Mouse (Mus musculus): ENCODE measurements around the gene Ralgapa2. TPM values are rescaled to one million over a fixed set of nuclear protein-coding genes. Genes with fewer than 3 reads are reported as not detected.

Gene Ralgapa2
- polyA plus RNA-seq, 1 experiment = 9.6 TPM

DNA sequence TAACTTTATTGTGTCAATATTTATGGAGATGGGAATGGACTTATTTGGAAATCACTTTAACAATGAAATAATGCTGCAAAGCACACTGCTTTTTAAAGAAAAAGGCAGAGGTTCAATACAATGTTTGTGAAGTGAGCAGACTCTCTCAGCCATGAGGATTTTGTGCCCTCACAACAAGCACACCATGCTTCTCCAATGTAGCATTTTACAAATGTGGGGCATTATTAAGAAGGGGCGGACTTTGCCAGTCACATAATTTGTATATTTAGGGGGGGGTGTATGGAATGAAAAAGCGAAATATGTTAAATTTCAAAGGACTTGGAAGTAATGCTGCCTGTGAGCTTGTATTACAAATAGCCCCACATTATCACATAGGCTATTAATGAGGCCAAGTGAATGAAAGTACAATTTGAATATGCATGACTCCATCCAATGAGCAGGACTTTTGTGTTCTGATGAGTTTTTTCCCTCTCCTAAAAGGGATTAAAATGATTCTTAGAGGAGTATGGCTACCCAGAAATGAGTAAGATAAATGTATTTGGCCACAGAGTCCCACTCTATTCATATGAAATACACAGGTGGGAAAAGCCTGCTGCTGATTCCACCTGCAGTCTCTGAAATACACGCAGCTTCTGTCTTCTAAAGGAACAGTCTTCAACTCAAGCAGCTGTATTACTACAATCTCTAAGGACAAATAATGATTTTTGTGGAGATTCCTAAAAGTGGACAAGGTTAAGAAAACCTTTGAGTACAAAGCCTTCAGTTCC is 187.8 kb downstream of the Ralgapa2 start:
- 84% methylated on average over 3 of the region's 3 CpGs for WGBS

DNA sequence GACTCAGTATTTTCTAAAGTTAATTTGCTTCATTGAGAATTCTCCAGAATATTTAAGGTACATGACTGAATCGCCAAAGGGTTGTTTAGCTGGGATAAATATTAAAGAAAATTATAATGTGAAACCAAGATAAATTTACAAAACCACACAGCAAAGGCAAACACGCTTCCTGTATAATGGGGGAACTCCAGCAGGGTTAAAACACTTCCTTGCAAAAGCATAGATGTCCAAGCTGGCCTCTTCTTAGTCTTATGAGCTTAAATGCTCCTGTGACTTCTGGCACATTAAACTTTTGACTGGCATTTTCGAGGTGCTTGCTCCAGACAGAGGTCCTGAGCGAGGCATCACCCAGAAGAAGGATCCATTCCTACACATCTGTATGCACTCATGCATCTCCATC is 188.6 kb downstream of the Ralgapa2 start:
- TF ChIP-seq POLR2A (IDR thresholded peaks at IDR 0.05; ENCODE audit: borderline replicate concordance, insufficient read depth, low read length) (no peak), CTCF (IDR thresholded peaks at IDR 0.05; ENCODE audit: borderline replicate concordance, insufficient read depth, low read depth, low read length) (no peak)
- WGBS = 90% methylated on average over 4 of the region's 4 CpGs
- no peak overlapping the region for H3K4me3 ChIP-seq (replicated peaks; ENCODE audit: insufficient read depth, low read depth, low read length)

More for the DNA sequence above, 187.8 kb downstream of the Ralgapa2 start:
- H3K4me1 ChIP-seq (ENCODE audit: control insufficient read depth, insufficient read depth, low read length) = no peaks in the 10 kb centered on the region
- H3K4me3 ChIP-seq (replicated peaks; ENCODE audit: insufficient read depth, low read depth, low read length) = no peak overlapping the region
- DNase-seq = no peak
- H3K27ac ChIP-seq (ENCODE audit: insufficient read depth, low read length) = no peak overlapping the region
- no peaks in the 10 kb centered on the region for H3K27me3 ChIP-seq (ENCODE audit: control insufficient read depth, insufficient read depth, low read length)
- TF ChIP-seq POLR2A (IDR thresholded peaks at IDR 0.05; ENCODE audit: borderline replicate concordance, insufficient read depth, low read length) = no peak
- no peak for TF ChIP-seq CTCF (IDR thresholded peaks at IDR 0.05; ENCODE audit: borderline replicate concordance, insufficient read depth, low read depth, low read length)

DNA sequence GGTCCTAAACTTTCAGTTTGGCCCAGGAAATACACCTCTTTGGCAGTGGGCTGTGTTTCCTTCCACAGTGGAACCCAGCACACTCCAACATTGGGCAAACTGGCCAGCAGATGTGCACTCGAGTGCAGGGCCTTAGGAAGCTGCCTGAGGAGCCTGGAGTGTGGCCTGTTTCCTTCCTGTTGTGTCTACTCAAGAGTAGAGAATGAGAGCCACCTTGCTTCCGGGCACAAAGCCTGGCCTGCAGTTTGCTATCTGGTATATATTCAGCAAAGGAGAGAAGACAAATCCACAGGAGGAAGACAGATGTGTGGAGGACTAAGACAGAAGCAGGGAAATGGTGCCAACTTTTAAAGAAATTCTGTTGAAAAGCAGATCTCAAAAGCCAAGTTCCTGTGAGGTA is 189.4 kb downstream of the Ralgapa2 start:
- TF ChIP-seq CTCF (IDR thresholded peaks at IDR 0.05; ENCODE audit: borderline replicate concordance, insufficient read depth, low read depth, low read length) = no peak
- TF ChIP-seq POLR2A (IDR thresholded peaks at IDR 0.05; ENCODE audit: borderline replicate concordance, insufficient read depth, low read length) = no peak
- no peak for DNase-seq
- Histone ChIP-seq H3K27me3 (ENCODE audit: control insufficient read depth, insufficient read depth, low read length) (no peaks in the 10 kb centered on the region), H3K4me3 (replicated peaks; ENCODE audit: insufficient read depth, low read depth, low read length) (no peak overlapping the region), H3K27ac (ENCODE audit: insufficient read depth, low read length) (no peak overlapping the region), H3K4me1 (ENCODE audit: control insufficient read depth, insufficient read depth, low read length) (no peaks in the 10 kb centered on the region)
- 44% methylated on average over 2 of the region's 2 CpGs for WGBS

More for the DNA sequence above, 188.6 kb downstream of the Ralgapa2 start:
- Histone ChIP-seq H3K27me3 (ENCODE audit: control insufficient read depth, insufficient read depth, low read length) (no peaks in the 10 kb centered on the region), H3K4me1 (ENCODE audit: control insufficient read depth, insufficient read depth, low read length) (no peaks in the 10 kb centered on the region), H3K27ac (ENCODE audit: insufficient read depth, low read length) (no peak overlapping the region)
- no peak for DNase-seq

DNA sequence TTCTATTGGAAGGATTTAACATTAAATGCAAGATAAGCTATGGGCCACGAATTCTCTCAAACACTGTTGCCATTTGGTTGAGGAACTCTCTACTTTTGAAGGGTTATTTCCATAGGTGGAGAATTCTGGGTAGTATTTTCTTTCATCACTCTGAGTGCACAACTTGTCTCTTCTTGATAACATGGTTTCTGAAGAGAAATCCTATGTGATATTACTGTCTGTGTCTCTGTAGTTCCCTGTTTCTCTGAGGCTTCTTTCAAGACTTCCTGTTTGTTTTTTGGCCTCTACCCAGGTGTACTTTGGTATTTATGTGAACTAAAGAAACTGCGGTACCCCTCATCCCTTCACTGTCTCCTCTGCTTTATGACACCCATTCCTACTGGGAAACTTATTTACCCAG is 190.1 kb downstream of the Ralgapa2 start:
- Histone ChIP-seq H3K4me1 (ENCODE audit: control insufficient read depth, insufficient read depth, low read length) (no peaks in the 10 kb centered on the region), H3K27ac (ENCODE audit: insufficient read depth, low read length) (no peak overlapping the region), H3K4me3 (replicated peaks; ENCODE audit: insufficient read depth, low read depth, low read length) (no peak overlapping the region), H3K27me3 (ENCODE audit: control insufficient read depth, insufficient read depth, low read length) (no peaks in the 10 kb centered on the region)
- no peak for TF ChIP-seq CTCF (IDR thresholded peaks at IDR 0.05; ENCODE audit: borderline replicate concordance, insufficient read depth, low read depth, low read length)
- TF ChIP-seq POLR2A (IDR thresholded peaks at IDR 0.05; ENCODE audit: borderline replicate concordance, insufficient read depth, low read length) = no peak
- DNase-seq = no peak
- WGBS = 96% methylated on average over 2 of the region's 2 CpGs

DNA sequence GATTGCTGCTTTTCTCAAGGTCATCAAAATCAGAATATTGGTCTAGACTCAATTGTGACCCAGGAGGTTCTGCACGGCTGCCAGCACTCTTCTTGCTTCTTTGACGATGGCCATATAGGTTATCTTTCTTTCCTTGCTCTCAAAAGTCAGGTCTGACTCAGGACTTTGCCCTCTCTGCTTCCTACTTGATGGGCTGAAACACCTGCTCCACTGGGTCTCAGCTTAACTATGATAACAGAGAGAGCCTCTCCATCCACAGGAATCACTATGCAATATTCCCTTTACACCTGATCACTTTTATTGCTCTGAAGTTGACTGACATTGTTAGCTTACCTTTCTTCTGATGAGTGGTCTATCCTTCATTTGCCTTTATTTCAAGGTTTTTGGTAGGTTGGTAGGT is 191.5 kb downstream of the Ralgapa2 start:
- WGBS = 88% methylated on average over 2 of the region's 2 CpGs
- TF ChIP-seq CTCF (IDR thresholded peaks at IDR 0.05; ENCODE audit: borderline replicate concordance, insufficient read depth, low read depth, low read length) (no peak), POLR2A (IDR thresholded peaks at IDR 0.05; ENCODE audit: borderline replicate concordance, insufficient read depth, low read length) (no peak)
- Histone ChIP-seq H3K27ac (ENCODE audit: insufficient read depth, low read length) (no peak overlapping the region), H3K4me1 (ENCODE audit: control insufficient read depth, insufficient read depth, low read length) (no peaks in the 10 kb centered on the region), H3K4me3 (replicated peaks; ENCODE audit: insufficient read depth, low read depth, low read length) (no peak overlapping the region), H3K27me3 (ENCODE audit: control insufficient read depth, insufficient read depth, low read length) (no peaks in the 10 kb centered on the region)
- DNase-seq = no peak

DNA sequence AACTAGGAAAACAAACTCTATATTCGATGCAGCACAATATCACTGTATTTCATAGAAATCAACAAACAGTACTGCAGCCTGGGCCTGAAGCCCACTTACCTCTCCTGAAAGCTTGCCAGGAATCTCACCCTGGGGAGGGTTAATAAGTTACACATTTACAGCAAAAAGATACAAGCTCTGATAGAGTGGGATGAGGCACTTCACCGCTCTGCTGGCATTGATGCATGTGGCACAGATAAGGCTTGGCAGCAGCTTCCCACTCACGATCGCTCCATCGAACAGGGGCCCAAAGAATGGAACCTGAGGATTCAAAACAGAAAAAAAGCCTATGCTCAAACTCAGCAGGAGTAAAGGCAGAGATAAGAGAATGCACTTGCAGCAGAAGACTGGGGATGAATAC is 197.4 kb downstream of the Ralgapa2 start:
- WGBS = 49% methylated on average over 5 of the region's 5 CpGs
- H3K27ac ChIP-seq (ENCODE audit: insufficient read depth, low read length) = no peak overlapping the region
- DNase-seq = no peak
- no peak for TF ChIP-seq CTCF (IDR thresholded peaks at IDR 0.05; ENCODE audit: borderline replicate concordance, insufficient read depth, low read depth, low read length)
- no peak for TF ChIP-seq POLR2A (IDR thresholded peaks at IDR 0.05; ENCODE audit: borderline replicate concordance, insufficient read depth, low read length)
- peaks cover 7% of the 10 kb centered on the region; the same call in 1 of the 2 replicates for H3K4me1 ChIP-seq (ENCODE audit: control insufficient read depth, insufficient read depth, low read length)
- H3K4me3 ChIP-seq (replicated peaks; ENCODE audit: insufficient read depth, low read depth, low read length) = no peak overlapping the region
- no peaks in the 10 kb centered on the region for H3K27me3 ChIP-seq (ENCODE audit: control insufficient read depth, insufficient read depth, low read length)

DNA sequence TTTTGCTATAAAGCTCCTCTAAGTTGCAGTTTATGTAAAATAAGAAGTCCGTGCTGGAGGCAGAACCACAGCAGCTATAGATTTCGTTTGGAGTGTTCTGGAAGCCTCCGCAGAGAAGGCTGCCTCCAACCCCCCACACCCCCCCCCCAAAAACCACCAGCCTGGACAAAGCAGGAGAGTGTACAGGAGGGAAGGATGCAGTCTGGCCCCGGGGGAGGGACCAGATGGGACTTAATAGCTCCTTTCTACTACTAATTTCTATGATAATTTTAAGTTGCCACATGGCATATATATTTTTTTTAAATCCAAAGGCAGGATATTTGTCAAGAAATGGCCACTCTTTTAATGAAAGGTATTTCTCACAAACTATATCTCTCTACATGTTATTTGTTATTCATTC is 198.3 kb downstream of the Ralgapa2 start:
- Histone ChIP-seq H3K27ac (ENCODE audit: insufficient read depth, low read length) (no peak overlapping the region), H3K27me3 (ENCODE audit: control insufficient read depth, insufficient read depth, low read length) (no peaks in the 10 kb centered on the region), H3K4me1 (ENCODE audit: control insufficient read depth, insufficient read depth, low read length) (peaks cover 10% of the 10 kb centered on the region; the same call in 1 of the 2 replicates), H3K4me3 (replicated peaks; ENCODE audit: insufficient read depth, low read depth, low read length) (no peak overlapping the region)
- TF ChIP-seq CTCF (IDR thresholded peaks at IDR 0.05; ENCODE audit: borderline replicate concordance, insufficient read depth, low read depth, low read length) = no peak
- TF ChIP-seq POLR2A (IDR thresholded peaks at IDR 0.05; ENCODE audit: borderline replicate concordance, insufficient read depth, low read length) = no peak
- DNase-seq = no peak
- WGBS = 80% methylated on average over 4 of the region's 4 CpGs

DNA sequence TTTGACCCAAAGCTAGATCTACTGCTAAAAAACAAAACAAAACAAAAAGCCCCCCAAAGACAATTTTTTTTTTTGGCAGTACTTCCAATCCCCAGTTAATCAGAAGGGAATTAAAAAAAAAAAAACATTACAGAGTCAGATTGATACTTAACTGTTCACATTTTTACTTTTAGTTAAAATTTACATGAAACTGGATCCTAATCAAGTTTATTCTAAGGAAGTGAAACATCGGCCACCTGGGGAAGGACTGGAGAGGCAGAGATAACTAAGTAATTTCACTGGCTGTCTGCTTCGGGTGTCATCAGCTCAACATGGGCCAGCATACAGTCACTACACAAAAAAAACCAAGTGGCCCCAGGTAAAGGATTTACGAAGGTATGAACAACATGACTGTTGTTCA is 201.4 kb downstream of the Ralgapa2 start:
- no peak for TF ChIP-seq CTCF (IDR thresholded peaks at IDR 0.05; ENCODE audit: borderline replicate concordance, insufficient read depth, low read depth, low read length)
- no peak for TF ChIP-seq POLR2A (IDR thresholded peaks at IDR 0.05; ENCODE audit: borderline replicate concordance, insufficient read depth, low read length)
- Histone ChIP-seq H3K27me3 (ENCODE audit: control insufficient read depth, insufficient read depth, low read length) (no peaks in the 10 kb centered on the region), H3K4me3 (replicated peaks; ENCODE audit: insufficient read depth, low read depth, low read length) (no peak overlapping the region), H3K27ac (ENCODE audit: insufficient read depth, low read length) (no peak overlapping the region), H3K4me1 (ENCODE audit: control insufficient read depth, insufficient read depth, low read length) (peaks cover 10% of the 10 kb centered on the region; the same call in 1 of the 2 replicates)
- DNase-seq = no peak
- 72% methylated on average over 3 of the region's 3 CpGs for WGBS

Data from cerebellum, adult 2 months (tissue).